7 mouse cellular contexts compared by ENCODE assay signal in the genomic region with DNA sequence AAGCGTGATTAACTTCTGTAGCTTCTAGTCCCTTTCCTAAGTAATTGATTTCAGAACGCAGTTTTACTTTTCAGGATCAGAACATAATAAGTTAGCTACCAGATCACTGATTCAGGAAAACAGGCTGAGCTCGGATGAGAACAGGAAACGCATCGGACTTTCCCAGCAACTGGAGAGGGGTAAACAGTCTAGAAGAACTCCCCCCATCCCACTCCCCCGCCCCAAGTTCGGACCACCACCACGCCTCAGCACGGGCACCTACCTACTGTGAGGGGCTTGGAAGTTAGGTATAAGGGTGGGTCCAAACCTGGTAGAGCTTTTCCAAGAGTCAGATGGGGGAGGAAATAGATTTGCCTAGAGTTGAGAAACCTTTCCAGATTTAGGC.
DNase-seq lines count a peak whose midpoint lies in the region; ATAC-seq lines count a peak whose summit lies in the region.

No protein-coding gene starts in this region.

- H3K36me3 ChIP-seq in megakaryocyte, embryonic 14.5 days (replicated peaks; ENCODE audit: low read length) = no peaks in the 10 kb centered on the region
- H3K36me3 ChIP-seq in forebrain, embryonic 10.5 days (replicated peaks) = no peaks in the 10 kb centered on the region
- no peaks in the 10 kb centered on the region for H3K36me3 ChIP-seq in hindbrain, embryonic 14.5 days (replicated peaks; ENCODE audit: control insufficient read depth, insufficient read depth)
- no peaks in the 10 kb centered on the region for H3K36me3 ChIP-seq in midbrain, embryonic 11.5 days (ENCODE audit: control insufficient read depth, insufficient read depth, low read length)

- peak overlapping the region; percentile 98 for H3K4me3 ChIP-seq in megakaryocyte, embryonic 14.5 days (replicated peaks)
- H3K4me3 ChIP-seq in forebrain, embryonic 10.5 days = peak overlapping the region; percentile 69
- peak overlapping the region; percentile 83 for H3K4me3 ChIP-seq in hindbrain, embryonic 14.5 days (replicated peaks; ENCODE audit: low read length)
- peak overlapping the region; percentile 84 for H3K4me3 ChIP-seq in midbrain, embryonic 11.5 days (ENCODE audit: low read depth, low read length)

- intact Hi-C loops in left cerebral cortex, postnatal 4 days (cut with DNase I) = loop anchor here (5.0 to 10.0 kb wide), 2 partner anchors 36 to 361 kb away; no protein-coding TSS in a partner anchor

- WGBS in forebrain, embryonic 10.5 days = 2% methylated on average over 9 of the region's 9 CpGs
- 6% methylated on average over 9 of the region's 9 CpGs for WGBS in hindbrain, embryonic 14.5 days
- WGBS in midbrain, embryonic 11.5 days = under 1% methylated on average over 9 of the region's 9 CpGs

- H3K27me3 ChIP-seq in megakaryocyte, embryonic 14.5 days (replicated peaks) = peaks cover 31% of the 10 kb centered on the region
- H3K27me3 ChIP-seq in forebrain, embryonic 10.5 days (ENCODE audit: poor library complexity, severe bottlenecking) = peaks cover 75% of the 10 kb centered on the region
- H3K27me3 ChIP-seq in hindbrain, embryonic 14.5 days (ENCODE audit: control insufficient read depth, insufficient read depth, low read length) = peaks cover 49% of the 10 kb centered on the region
- H3K27me3 ChIP-seq in midbrain, embryonic 11.5 days (ENCODE audit: control insufficient read depth, insufficient read depth, low read length) = peaks cover 47% of the 10 kb centered on the region

- H3K9ac ChIP-seq in hindbrain, embryonic 14.5 days = 0 out of 2 replicates have a peak overlapping the region, but pooled peaks have one; percentile 83
- H3K9ac ChIP-seq in midbrain, embryonic 11.5 days (ENCODE audit: low read length) = peak overlapping the region; percentile 86; the same call in 1 of the 2 replicates

- H3K4me1 ChIP-seq in megakaryocyte, embryonic 14.5 days = peaks cover 59% of the 10 kb centered on the region
- peaks cover 70% of the 10 kb centered on the region for H3K4me1 ChIP-seq in forebrain, embryonic 10.5 days
- H3K4me1 ChIP-seq in hindbrain, embryonic 14.5 days (replicated peaks; ENCODE audit: control insufficient read depth, insufficient read depth, low read length) = no peaks in the 10 kb centered on the region; the same call in 1 of the 2 replicates
- H3K4me1 ChIP-seq in midbrain, embryonic 11.5 days (ENCODE audit: control insufficient read depth, insufficient read depth, low read length) = peaks cover 32% of the 10 kb centered on the region

- no peaks in the 10 kb centered on the region for H3K9me3 ChIP-seq in megakaryocyte, embryonic 14.5 days
- H3K9me3 ChIP-seq in forebrain, embryonic 10.5 days = no peaks in the 10 kb centered on the region
- H3K9me3 ChIP-seq in hindbrain, embryonic 14.5 days (ENCODE audit: control insufficient read depth, low read length) = no peaks in the 10 kb centered on the region
- no peaks in the 10 kb centered on the region for H3K9me3 ChIP-seq in midbrain, embryonic 11.5 days (ENCODE audit: control insufficient read depth, low read length)

- DNase-seq in forebrain, embryonic 10.5 days (ENCODE audit: extremely low spot score, low spot score) = no peak
- peak; percentile 36 for DNase-seq in hindbrain, embryonic 14.5 days (ENCODE audit: low spot score)
- DNase-seq in midbrain, embryonic 11.5 days (ENCODE audit: low spot score, missing footprints) = peak; percentile 95
- DNase-seq in left cerebral cortex, postnatal 4 days = no peak
- DNase-seq in right cerebral cortex, adult 2 months (ENCODE audit: low spot score in 2 of 2) = no peak

- peak overlapping the region; percentile 87 for H3K4me2 ChIP-seq in hindbrain, embryonic 14.5 days (replicated peaks)
- H3K4me2 ChIP-seq in midbrain, embryonic 11.5 days = peak overlapping the region; percentile 90

- ATAC-seq in megakaryocyte, adult 5-6 weeks (ENCODE audit: poor library complexity, severe bottlenecking) = no peak
- ATAC-seq in hindbrain, embryonic 14.5 days (ENCODE audit: low FRiP score) = no peak
- ATAC-seq in midbrain, embryonic 11.5 days (ENCODE audit: low FRiP score) = no peak

- peak overlapping the region; percentile 93 for H3K27ac ChIP-seq in forebrain, embryonic 10.5 days
- H3K27ac ChIP-seq in hindbrain, embryonic 14.5 days = peak overlapping the region; percentile 82
- no peak overlapping the region for H3K27ac ChIP-seq in midbrain, embryonic 11.5 days (ENCODE audit: low read depth, low read length)

Comparison
In these comparisons a context has a peak if more than half of its experiments do, and no peak if none do; other contexts are left out.
1. DNase-seq: peak in hindbrain, embryonic 14.5 days (single experiment) and midbrain, embryonic 11.5 days (single experiment); none in forebrain, embryonic 10.5 days (single experiment), left cerebral cortex, postnatal 4 days (single experiment) and right cerebral cortex, adult 2 months (0 of 2).
2. Peak in every context shown above with its lines, with median percentiles within 50 percentile points of each other: H3K4me3 ChIP-seq.